In the genomic region with DNA sequence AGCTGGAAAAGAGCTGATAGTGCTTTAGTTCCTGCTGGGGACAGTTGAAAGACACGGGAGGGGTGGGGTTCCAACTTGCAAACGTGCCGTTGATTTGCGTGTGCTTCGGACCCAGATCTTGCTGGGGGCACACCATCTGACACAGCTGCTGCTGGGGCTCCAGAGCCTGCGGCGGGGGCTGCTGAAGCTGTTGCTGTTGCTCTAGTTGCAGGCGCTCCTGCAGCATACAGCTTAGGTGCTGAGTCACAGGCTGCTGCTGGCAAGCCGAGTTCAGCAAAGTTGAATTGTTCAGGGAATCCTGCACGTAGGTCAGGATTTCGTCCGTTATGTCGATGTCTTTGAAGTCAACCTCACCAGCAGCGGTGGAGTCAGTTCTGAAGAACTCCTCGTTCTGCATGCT, we compare ENCODE assay signal across 22 mouse cellular contexts. TPM values are rescaled to one million over a fixed set of nuclear protein-coding genes. Genes with fewer than 3 reads are reported as not detected.
A peak's percentile ranks its signal among the peaks of the same experiment; 100 is the strongest.
DNase-seq lines count a peak whose midpoint lies in the region; ATAC-seq and TF ChIP-seq lines count a peak whose summit lies in the region.
"Had no signal": no experiment of that assay in that cellular context is flagged by ENCODE, and none has a peak within 500 bp of the region (broad histone marks: within the 10 kb centered on the region; RNA-seq: fewer than 3 reads in every experiment).

No protein-coding gene starts in this region.

- H3K9me3 ChIP-seq in liver, postnatal 0 days (ENCODE audit: low read length) = no peaks in the 10 kb centered on the region
- H3K9me3 ChIP-seq in ES-E14 (ENCODE audit: control insufficient read depth, insufficient read depth, low read depth, low read length) = no peaks in the 10 kb centered on the region
- H3K9me3 ChIP-seq in intestine, embryonic 16.5 days (ENCODE audit: control insufficient read depth, low read length) = no peaks in the 10 kb centered on the region
- H3K9me3 ChIP-seq: hindbrain, embryonic 15.5 days; liver, embryonic 15.5 days; stomach, embryonic 15.5 days had no signal

- no peak for TF ChIP-seq EP300 in liver, postnatal 0 days (IDR thresholded peaks at IDR 0.05; ENCODE audit: low read depth)

- TF ChIP-seq CTCF in liver, adult 2 months (IDR thresholded peaks at IDR 0.05; ENCODE audit: low read depth, low read length) = no peak
- no peak for TF ChIP-seq CTCF in liver, postnatal 0 days (IDR thresholded peaks at IDR 0.05; ENCODE audit: low read depth)

- no peak for TF ChIP-seq POLR2A in liver, adult 2 months (IDR thresholded peaks at IDR 0.05; ENCODE audit: extremely low read depth, insufficient read depth, low read length)

- H3K9ac ChIP-seq in liver, adult 2 months (ENCODE audit: low read depth, low read length) = no peak overlapping the region
- no peak overlapping the region for H3K9ac ChIP-seq in liver, postnatal 0 days (replicated peaks)
- H3K9ac ChIP-seq in ES-E14 (ENCODE audit: insufficient read depth, low read depth, low read length, poor library complexity, severe bottlenecking) = no peak overlapping the region
- no peak overlapping the region for H3K9ac ChIP-seq in intestine, embryonic 16.5 days (ENCODE audit: low read depth, low read length)
- H3K9ac ChIP-seq: forebrain, postnatal 0 days; hindbrain, embryonic 15.5 days; liver, embryonic 15.5 days; stomach, embryonic 15.5 days had no signal

- DNase-seq in heart, adult 11 months = peak; percentile 60
- no peak for DNase-seq in heart, postnatal 36 days
- peak; percentile 36 for DNase-seq in liver, adult 2 months (ENCODE audit: extremely low read depth, low read depth, low spot score)
- DNase-seq in liver, postnatal 0 days = no peak
- DNase-seq in ES-E14 (ENCODE audit: low read depth, low spot score) = peak; percentile 13
- no peak for DNase-seq in left cerebral cortex, adult 18-20 months (ENCODE audit: low spot score in 2 of 2)
- DNase-seq in layer of hippocampus, postnatal 14 days (ENCODE audit: low spot score in 2 of 2) = no peak
- DNase-seq: adrenal gland, adult 8-10 months; cerebellum, adult 11-12 months; cerebellum, postnatal 25 days; forebrain, postnatal 0 days; heart, postnatal 4 days; kidney, adult 11 months; left cerebral cortex, postnatal 4 days; midbrain, embryonic 14.5 days; right cerebral cortex, postnatal 25 days had no signal

- H3K27me3 ChIP-seq in liver, adult 2 months (ENCODE audit: control insufficient read depth, insufficient read depth, low read length) = no peaks in the 10 kb centered on the region
- H3K27me3 ChIP-seq in liver, postnatal 0 days (ENCODE audit: insufficient read depth, low read length) = no peaks in the 10 kb centered on the region
- H3K27me3 ChIP-seq in intestine, embryonic 16.5 days (replicated peaks; ENCODE audit: control insufficient read depth, insufficient read depth, low read length) = no peaks in the 10 kb centered on the region
- H3K27me3 ChIP-seq: CH12.LX; hindbrain, embryonic 15.5 days; liver, embryonic 15.5 days; stomach, embryonic 15.5 days had no signal

- peaks cover 53% of the 10 kb centered on the region for H3K36me3 ChIP-seq in liver, adult 2 months (ENCODE audit: control insufficient read depth, insufficient read depth, low read length)
- peaks cover 29% of the 10 kb centered on the region for H3K36me3 ChIP-seq in liver, postnatal 0 days (replicated peaks; ENCODE audit: insufficient read depth, low read length)
- peaks cover 10% of the 10 kb centered on the region for H3K36me3 ChIP-seq in ES-E14 (ENCODE audit: control insufficient read depth, insufficient read depth, low read length, poor library complexity, severe bottlenecking)
- peaks cover 11% of the 10 kb centered on the region for H3K36me3 ChIP-seq in intestine, embryonic 16.5 days (ENCODE audit: control insufficient read depth, insufficient read depth, low read length)

- in situ Hi-C loops in ES-E14 (cut with MboI; ENCODE audit: low sequenced_read_pairs in 2 of 2, unreplicated experiment in 2 of 2) = no loop called here

- intact Hi-C loops in heart, postnatal 36 days (cut with DNase I) = no loop called here

- WGBS in liver, adult 2 months = 84% methylated on average over 15 of the region's 15 CpGs
- 83% methylated on average over 15 of the region's 15 CpGs for WGBS in liver, postnatal 0 days (ENCODE audit: insufficient replicate concordance)
- WGBS in intestine, embryonic 16.5 days = 86% methylated on average over 15 of the region's 15 CpGs

- H3K4me2 ChIP-seq in liver, postnatal 0 days (ENCODE audit: low read depth, low read length) = no peak overlapping the region
- H3K4me2 ChIP-seq in intestine, embryonic 16.5 days (ENCODE audit: low read depth, low read length) = no peak overlapping the region
- H3K4me2 ChIP-seq: hindbrain, embryonic 15.5 days; liver, embryonic 15.5 days; stomach, embryonic 15.5 days had no signal

- H3K4me3 ChIP-seq in liver, adult 2 months (ENCODE audit: insufficient read depth, low read depth, low read length) = no peak overlapping the region
- H3K4me3 ChIP-seq in liver, postnatal 0 days (ENCODE audit: low read depth, low read length) = no peak overlapping the region
- H3K4me3 ChIP-seq in ES-E14 (ENCODE audit: insufficient read depth in 1 of 2, low read depth in 1 of 2, low read length in 2 of 2, poor library complexity in 1 of 2, severe bottlenecking in 1 of 2) = peak overlapping the region in 1 of 2 experiments; percentile 40; a peak in 2 of 4 replicates
- H3K4me3 ChIP-seq in intestine, embryonic 16.5 days (ENCODE audit: low read length) = no peak overlapping the region
- H3K4me3 ChIP-seq: hindbrain, embryonic 15.5 days; layer of hippocampus, adult 2 months; liver, embryonic 15.5 days; stomach, embryonic 15.5 days had no signal

- peak overlapping the region; percentile 22 for H3K27ac ChIP-seq in liver, adult 2 months (replicated peaks; ENCODE audit: insufficient read depth, low read depth, low read length)
- H3K27ac ChIP-seq in liver, postnatal 0 days (ENCODE audit: low read depth) = no peak overlapping the region
- H3K27ac ChIP-seq in ES-E14 (ENCODE audit: insufficient read depth, low read depth, low read length, poor library complexity, severe bottlenecking) = no peak overlapping the region
- H3K27ac ChIP-seq in intestine, embryonic 16.5 days (ENCODE audit: low read length) = no peak overlapping the region
- H3K27ac ChIP-seq: hindbrain, embryonic 15.5 days; layer of hippocampus, adult 2 months; liver, embryonic 15.5 days; stomach, embryonic 15.5 days had no signal

- peaks cover 11% of the 10 kb centered on the region for H3K4me1 ChIP-seq in liver, adult 2 months (ENCODE audit: control insufficient read depth, insufficient read depth, low read length)
- H3K4me1 ChIP-seq in liver, postnatal 0 days (ENCODE audit: insufficient read depth) = no peaks in the 10 kb centered on the region
- H3K4me1 ChIP-seq in ES-E14 (ENCODE audit: control insufficient read depth in 2 of 2, insufficient read depth in 2 of 2, low read length in 2 of 2, poor library complexity in 1 of 2) = no peaks in the 10 kb centered on the region
- H3K4me1 ChIP-seq in intestine, embryonic 16.5 days (ENCODE audit: control insufficient read depth, insufficient read depth, low read length) = no peaks in the 10 kb centered on the region
- H3K4me1 ChIP-seq: hindbrain, embryonic 15.5 days; liver, embryonic 15.5 days; stomach, embryonic 15.5 days had no signal

- ATAC-seq in liver, postnatal 0 days = no peak
- peak; percentile 36 for ATAC-seq in intestine, embryonic 16.5 days
- ATAC-seq: forebrain, postnatal 0 days had no signal

- H3K79me2 ChIP-seq in liver, adult 2 months (ENCODE audit: control insufficient read depth, insufficient read depth, low read length) = no peaks in the 10 kb centered on the region; the same call in 1 of the 2 replicates

TF ChIP-seq in ES-E14, 5 proteins besides CTCF, POLR2A, EP300 and RAD21:
- TF ChIP-seq ZNF384 (IDR thresholded peaks at IDR 0.05; ENCODE audit: low read depth, low read length) (no peak), MAFK (IDR thresholded peaks at IDR 0.05; ENCODE audit: insufficient read depth, low read depth, low read length) (0 out of 2 replicates have a peak, but pooled peaks have one; percentile 33)

RNA-seq across cellular contexts. Expression of a gene that starts 30.8 kb away (rescaled TPM):
- 1 to 10 TPM; 5.2 to 6.4 TPM for total RNA-seq in heart, postnatal 36 days (2021)
- total RNA-seq in liver, adult 2 months (2014; rRNA removed) = 26.5 and 27.2 TPM in 2 replicates
- polyA plus RNA-seq in liver, adult 2 months (2012; rRNA removed) = 10.1 and 11.5 TPM in 2 replicates
- 3.6 and 6.2 TPM in 2 replicates for polyA plus RNA-seq in liver, postnatal 0 days (2015; fragmentation: Nextera tagmentation; extraction: Ambion mirVana)
- 5.1 and 5.8 TPM in 2 replicates for total RNA-seq in ES-E14 (2012; rRNA removed)
- polyA plus RNA-seq in intestine, embryonic 16.5 days (2015; fragmentation: Nextera tagmentation; extraction: Ambion mirVana) = 5.7 and 7.2 TPM in 2 replicates
- total RNA-seq in left cerebral cortex, adult 18-20 months (2021) = 1 to 10 TPM; 6.5 to 7.7 TPM
- 10 to 100 TPM in 1 of 2 experiments, 1 to 10 TPM in 1; 9.7 to 10.1 TPM for total RNA-seq in layer of hippocampus, postnatal 14 days (2021)

Comparison
In these comparisons a context has a peak if more than half of its experiments do, and no peak if none do; other contexts are left out.
1. DNase-seq: peak in heart, adult 11 months (single experiment), liver, adult 2 months (single experiment) and ES-E14 (single experiment); none in heart, postnatal 36 days (0 of 2), liver, postnatal 0 days (single experiment), left cerebral cortex, adult 18-20 months (0 of 2) and layer of hippocampus, postnatal 14 days (0 of 2).